Mouse (Mus musculus): Measurements from ENCODE around the gene Vmn1r47.
"Not testable (repeated sequence)": the region's sequence is repeated elsewhere in the genome, so short reads cannot be mapped to it uniquely, and the experiment has no call there.

The Vmn1r47 gene

GRCm38 (mm10) chr6:90015847-90016246, at the start of gene Vmn1r47:
Gene Vmn1r47 (plus strand): TSS chr6:90016147.
- DNase-seq (ENCODE audit: low spot score): not testable (repeated sequence)

- no peak for DNase-seq (ENCODE audit: low spot score)
These were observed 49.6 kb upstream of the Vmn1r47 start for GRCm38 (mm10) chr6:89966341-89966740.

DNA sequence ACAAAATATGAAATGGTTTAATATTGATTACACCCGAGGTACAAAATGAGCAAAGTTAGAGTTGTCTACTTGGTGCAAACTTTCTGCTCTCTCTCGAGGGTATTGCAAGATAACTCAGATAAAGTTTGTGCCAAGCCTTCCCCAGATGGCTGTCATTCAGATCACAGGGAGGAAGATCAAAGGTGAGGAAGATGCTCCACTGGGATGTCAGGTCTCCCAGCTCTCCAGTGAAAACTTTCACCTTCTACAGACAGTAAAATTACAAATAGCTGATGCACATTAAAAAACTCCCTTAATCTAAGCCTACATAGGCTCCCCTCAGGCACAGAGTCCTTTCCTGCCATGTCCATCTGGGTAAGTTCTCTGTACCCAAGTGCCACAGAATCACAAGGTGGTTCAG, 46.9 kb upstream of the Vmn1r47 start, which contains the start of gene Vmn1r46:
Gene Vmn1r46, plus strand, starts transcription at position 301 of the 400 bp plus-strand sequence.
- no peak for DNase-seq (ENCODE audit: low spot score)

- no peak for DNase-seq (ENCODE audit: low spot score)
These were observed 30.0 kb upstream of the Vmn1r47 start for GRCm38 (mm10) chr6:89985989-89986388.

DNA sequence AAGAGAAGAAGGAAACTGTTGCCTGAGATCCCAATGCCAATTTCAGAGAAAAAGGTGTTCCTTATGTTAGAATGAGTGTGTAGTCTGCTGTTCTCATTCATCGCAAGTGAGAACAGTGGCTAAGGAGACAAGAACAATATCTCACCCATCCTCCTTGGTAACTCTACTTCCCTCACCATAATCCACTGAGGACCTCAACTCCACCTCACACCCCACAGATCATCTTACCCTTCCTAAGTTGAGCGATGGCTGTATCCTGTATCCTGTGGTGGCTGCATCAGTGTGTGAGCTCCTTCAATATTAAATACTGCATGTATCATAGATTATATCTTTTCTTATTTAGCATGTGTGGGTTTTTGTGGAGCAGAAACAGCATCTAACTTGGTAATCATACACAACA, 20.8 kb downstream of the Vmn1r47 start, which contains the start of gene Vmn1r48:
Gene Vmn1r48, minus strand, starts transcription at position 101 of the 400 bp plus-strand sequence.
- DNase-seq (ENCODE audit: low spot score): not testable (repeated sequence)
